Mouse (Mus musculus): ENCODE data around the gene Synm. TPM values are rescaled to one million over a fixed set of nuclear protein-coding genes. Genes with fewer than 3 reads are reported as not detected.
A peak's percentile ranks its signal among the peaks of the same experiment; 100 is the strongest.

Gene Synm
- polyA plus RNA-seq, 2 experiments = 0.58 to 1.2 TPM

DNA sequence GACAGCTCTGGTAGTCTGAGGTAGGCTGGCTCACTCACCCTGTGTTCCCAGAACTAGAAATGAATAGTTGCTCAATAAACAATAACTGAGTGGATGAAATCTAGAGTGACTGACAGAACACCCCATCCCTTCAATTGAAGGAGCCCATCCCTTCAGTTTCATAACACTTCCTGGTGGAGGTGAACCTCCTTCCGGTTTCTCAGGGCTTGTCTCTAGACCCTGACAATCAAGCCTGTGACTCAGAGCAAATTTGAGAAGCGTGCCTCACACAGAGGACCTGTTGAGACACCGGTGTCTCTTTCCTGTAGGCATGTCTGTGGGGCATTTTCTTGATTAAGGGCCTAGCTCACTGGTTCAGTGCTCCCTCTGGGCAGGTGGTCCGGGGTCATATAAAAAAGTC lies 38.9 kb upstream of the Synm start:
- ATAC-seq (ENCODE audit: low FRiP score, low read depth) (no peak), DNase-seq (ENCODE audit: low spot score) (no peak)
- Histone ChIP-seq H3K27me3 (ENCODE audit: control insufficient read depth, insufficient read depth, low read length) (no peaks in the 10 kb centered on the region), H3K4me2 (replicated peaks; ENCODE audit: low read depth, low read length, severe bottlenecking) (no peak overlapping the region), H3K9me3 (ENCODE audit: control insufficient read depth, low read length) (no peaks in the 10 kb centered on the region), H3K27ac (replicated peaks; ENCODE audit: low read depth, low read length) (no peak overlapping the region), H3K4me1 (ENCODE audit: control insufficient read depth, insufficient read depth, low read length) (peaks cover 8% of the 10 kb centered on the region), H3K9ac (ENCODE audit: low read depth, low read length, severe bottlenecking) (no peak overlapping the region), H3K4me3 (replicated peaks; ENCODE audit: low read length) (no peak overlapping the region), H3K36me3 (ENCODE audit: control insufficient read depth, insufficient read depth, low read length) (no peaks in the 10 kb centered on the region)
- TF ChIP-seq POLR2A (IDR thresholded peaks at IDR 0.05; ENCODE audit: borderline replicate concordance, extremely low read depth, insufficient read depth, insufficient read length) = no peak
- WGBS = 80% methylated on average over 4 of the region's 4 CpGs

DNA sequence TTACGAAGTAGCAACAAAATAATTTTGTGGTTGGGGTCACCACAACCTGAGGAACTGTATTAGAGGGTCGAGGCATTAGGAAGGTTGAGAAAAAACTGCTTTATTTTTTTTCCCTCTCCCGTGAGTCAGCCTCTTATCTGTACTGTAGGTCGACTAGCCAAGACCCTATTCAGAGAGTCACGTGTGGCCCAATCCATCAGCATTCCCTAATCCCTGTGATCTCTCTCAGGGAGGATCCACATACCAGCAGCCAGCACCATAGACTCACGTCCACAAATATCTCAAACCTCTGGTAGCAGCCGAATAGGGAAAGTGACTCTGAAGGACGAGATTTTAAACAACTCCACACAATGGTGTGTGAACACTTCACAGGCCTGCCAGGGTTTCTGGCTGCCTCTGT lies 37.5 kb upstream of the Synm start:
- ATAC-seq (ENCODE audit: low FRiP score, low read depth) = no peak; the same call in 1 of the 2 replicates
- H3K4me3 ChIP-seq (replicated peaks; ENCODE audit: low read length) = no peak overlapping the region
- no peak overlapping the region for H3K4me2 ChIP-seq (replicated peaks; ENCODE audit: low read depth, low read length, severe bottlenecking)
- WGBS = 31% methylated on average over 8 of the region's 8 CpGs
- no peaks in the 10 kb centered on the region for H3K36me3 ChIP-seq (ENCODE audit: control insufficient read depth, insufficient read depth, low read length)
- H3K4me1 ChIP-seq (ENCODE audit: control insufficient read depth, insufficient read depth, low read length) = peaks cover 7% of the 10 kb centered on the region
- DNase-seq (ENCODE audit: low spot score) = no peak
- H3K9ac ChIP-seq (ENCODE audit: low read depth, low read length, severe bottlenecking) = no peak overlapping the region
- H3K27me3 ChIP-seq (ENCODE audit: control insufficient read depth, insufficient read depth, low read length) = no peaks in the 10 kb centered on the region
- no peak overlapping the region for H3K27ac ChIP-seq (replicated peaks; ENCODE audit: low read depth, low read length)
- no peak for TF ChIP-seq POLR2A (IDR thresholded peaks at IDR 0.05; ENCODE audit: borderline replicate concordance, extremely low read depth, insufficient read depth, insufficient read length)
- no peaks in the 10 kb centered on the region for H3K9me3 ChIP-seq (ENCODE audit: control insufficient read depth, low read length)

DNA sequence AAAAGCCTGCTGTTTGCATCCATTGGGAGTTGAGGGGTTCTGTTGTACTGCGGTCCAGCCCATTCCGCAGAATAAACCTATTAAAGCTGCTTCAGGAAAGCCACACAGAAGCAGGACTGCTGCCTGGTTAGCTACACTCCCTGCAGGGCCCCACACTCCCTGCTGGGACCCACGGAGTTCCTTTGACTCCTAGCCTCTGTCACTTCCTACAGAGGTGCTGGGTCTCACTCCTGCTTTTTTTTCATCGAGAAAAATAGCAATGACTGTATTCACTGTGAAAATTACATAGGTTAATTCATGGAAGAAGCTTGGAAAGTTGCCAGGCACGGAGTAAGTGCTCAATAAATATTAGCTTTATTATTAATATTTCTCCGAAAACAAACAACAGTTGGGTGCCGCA lies 33.9 kb upstream of the Synm start:
- DNase-seq (ENCODE audit: low spot score) = no peak
- no peaks in the 10 kb centered on the region for H3K27me3 ChIP-seq (ENCODE audit: control insufficient read depth, insufficient read depth, low read length)
- H3K4me2 ChIP-seq (replicated peaks; ENCODE audit: low read depth, low read length, severe bottlenecking) = no peak overlapping the region
- no peak for ATAC-seq (ENCODE audit: low FRiP score, low read depth)
- no peaks in the 10 kb centered on the region for H3K9me3 ChIP-seq (ENCODE audit: control insufficient read depth, low read length)
- no peak overlapping the region for H3K9ac ChIP-seq (ENCODE audit: low read depth, low read length, severe bottlenecking)
- H3K27ac ChIP-seq (replicated peaks; ENCODE audit: low read depth, low read length) = no peak overlapping the region
- H3K4me3 ChIP-seq (replicated peaks; ENCODE audit: low read length) = no peak overlapping the region
- TF ChIP-seq POLR2A (IDR thresholded peaks at IDR 0.05; ENCODE audit: borderline replicate concordance, extremely low read depth, insufficient read depth, insufficient read length) = no peak
- no peaks in the 10 kb centered on the region for H3K36me3 ChIP-seq (ENCODE audit: control insufficient read depth, insufficient read depth, low read length)
- WGBS = 59% methylated on average over 7 of the region's 7 CpGs
- peaks cover 13% of the 10 kb centered on the region for H3K4me1 ChIP-seq (ENCODE audit: control insufficient read depth, insufficient read depth, low read length)

DNA sequence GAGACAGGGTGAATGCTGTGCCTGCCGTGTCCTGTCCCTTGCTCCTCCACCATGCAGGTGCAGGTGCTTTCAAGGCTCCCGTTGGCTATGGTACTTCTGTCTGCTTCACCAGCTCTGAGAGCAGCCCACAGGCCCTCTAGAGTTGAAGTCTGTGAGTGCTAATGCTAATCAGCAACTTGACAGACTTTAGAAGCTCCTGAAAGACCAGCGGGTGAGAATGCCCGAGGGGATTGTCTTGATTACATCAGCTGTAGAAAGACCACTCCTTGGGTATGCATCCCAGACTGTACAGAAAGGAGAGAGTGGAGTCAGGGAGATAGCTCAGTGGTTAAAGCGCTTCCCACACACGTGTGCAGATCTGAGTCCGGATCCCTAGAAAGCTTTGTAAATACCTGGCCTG lies 31.7 kb upstream of the Synm start:
- ATAC-seq (ENCODE audit: low FRiP score, low read depth) = no peak

DNA sequence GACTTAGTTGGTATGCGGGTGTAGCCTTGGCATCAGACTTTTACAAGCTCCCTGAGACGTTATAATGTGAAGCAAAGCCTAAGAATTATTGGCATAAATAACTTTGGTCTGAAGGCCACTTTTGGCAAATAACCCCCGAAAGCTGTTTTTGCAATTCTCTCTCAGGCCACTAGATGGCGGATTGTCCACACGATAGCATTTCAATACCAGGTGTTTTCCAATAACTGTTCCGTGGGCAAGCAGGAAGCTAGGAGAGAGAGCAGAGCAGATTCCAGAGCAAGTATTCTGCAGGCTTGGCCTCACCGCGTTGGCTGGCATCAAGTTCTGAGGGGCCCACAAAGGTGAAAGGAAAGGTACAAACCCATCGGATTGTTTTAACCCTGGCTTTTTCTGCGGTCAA lies 29.2 kb upstream of the Synm start:
- peak; percentile 72; the same call in 1 of the 2 replicates for ATAC-seq (ENCODE audit: low FRiP score, low read depth)
- Histone ChIP-seq H3K27ac (replicated peaks; ENCODE audit: low read depth, low read length) (peak overlapping the region; percentile 55; the same call in 1 of the 2 replicates), H3K36me3 (ENCODE audit: control insufficient read depth, insufficient read depth, low read length) (no peaks in the 10 kb centered on the region), H3K4me1 (ENCODE audit: control insufficient read depth, insufficient read depth, low read length) (peaks cover 10% of the 10 kb centered on the region), H3K4me2 (replicated peaks; ENCODE audit: low read depth, low read length, severe bottlenecking) (peak overlapping the region; percentile 36; the same call in 1 of the 2 replicates), H3K4me3 (replicated peaks; ENCODE audit: low read length) (no peak overlapping the region), H3K27me3 (ENCODE audit: control insufficient read depth, insufficient read depth, low read length) (no peaks in the 10 kb centered on the region), H3K9ac (ENCODE audit: low read depth, low read length, severe bottlenecking) (no peak overlapping the region), H3K9me3 (ENCODE audit: control insufficient read depth, low read length) (no peaks in the 10 kb centered on the region)
- no peak for TF ChIP-seq POLR2A (IDR thresholded peaks at IDR 0.05; ENCODE audit: borderline replicate concordance, extremely low read depth, insufficient read depth, insufficient read length)
- DNase-seq (ENCODE audit: low spot score) = peak; percentile 81
- 7% methylated on average over 10 of the region's 10 CpGs for WGBS

More for the DNA sequence above, 31.7 kb upstream of the Synm start:
- Histone ChIP-seq H3K9me3 (ENCODE audit: control insufficient read depth, low read length) (no peaks in the 10 kb centered on the region), H3K4me3 (replicated peaks; ENCODE audit: low read length) (no peak overlapping the region), H3K36me3 (ENCODE audit: control insufficient read depth, insufficient read depth, low read length) (no peaks in the 10 kb centered on the region), H3K27ac (replicated peaks; ENCODE audit: low read depth, low read length) (no peak overlapping the region), H3K27me3 (ENCODE audit: control insufficient read depth, insufficient read depth, low read length) (no peaks in the 10 kb centered on the region), H3K4me1 (ENCODE audit: control insufficient read depth, insufficient read depth, low read length) (peaks cover 10% of the 10 kb centered on the region), H3K9ac (ENCODE audit: low read depth, low read length, severe bottlenecking) (no peak overlapping the region), H3K4me2 (replicated peaks; ENCODE audit: low read depth, low read length, severe bottlenecking) (no peak overlapping the region)
- DNase-seq (ENCODE audit: low spot score) = no peak
- TF ChIP-seq POLR2A (IDR thresholded peaks at IDR 0.05; ENCODE audit: borderline replicate concordance, extremely low read depth, insufficient read depth, insufficient read length) = no peak
- 64% methylated on average over 7 of the region's 7 CpGs for whole genome bisulfite sequencing

DNA sequence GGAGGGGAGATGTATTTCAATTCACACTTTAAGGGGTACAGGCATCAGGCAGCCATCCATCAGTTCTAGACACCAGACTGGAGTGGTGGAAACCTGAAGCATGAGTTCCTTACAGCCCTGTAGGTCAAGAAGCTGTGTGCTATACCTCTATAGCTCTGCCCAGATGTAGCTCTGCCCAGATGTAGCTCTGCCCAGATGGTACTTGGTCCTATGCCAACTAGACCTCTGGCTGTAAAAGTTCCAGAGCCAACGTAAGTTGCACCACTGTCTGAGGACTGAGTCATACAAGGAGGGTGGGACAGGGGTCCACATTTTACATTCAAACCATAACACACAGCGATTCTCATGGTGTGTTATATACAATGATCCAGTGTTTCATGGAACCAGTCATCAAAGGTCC lies 28.3 kb upstream of the Synm start:
- ATAC-seq (ENCODE audit: low FRiP score, low read depth) (no peak), DNase-seq (ENCODE audit: low spot score) (no peak)
- Histone ChIP-seq H3K4me3 (replicated peaks; ENCODE audit: low read length) (no peak overlapping the region), H3K4me2 (replicated peaks; ENCODE audit: low read depth, low read length, severe bottlenecking) (no peak overlapping the region), H3K27ac (replicated peaks; ENCODE audit: low read depth, low read length) (no peak overlapping the region), H3K27me3 (ENCODE audit: control insufficient read depth, insufficient read depth, low read length) (no peaks in the 10 kb centered on the region), H3K9ac (ENCODE audit: low read depth, low read length, severe bottlenecking) (no peak overlapping the region), H3K36me3 (ENCODE audit: control insufficient read depth, insufficient read depth, low read length) (no peaks in the 10 kb centered on the region), H3K4me1 (ENCODE audit: control insufficient read depth, insufficient read depth, low read length) (peaks cover 9% of the 10 kb centered on the region), H3K9me3 (ENCODE audit: control insufficient read depth, low read length) (no peaks in the 10 kb centered on the region)
- 41% methylated on average over 2 of the region's 2 CpGs for WGBS
- no peak for TF ChIP-seq POLR2A (IDR thresholded peaks at IDR 0.05; ENCODE audit: borderline replicate concordance, extremely low read depth, insufficient read depth, insufficient read length)

All from limb, embryonic 14.5 days (tissue).